Mouse (Mus musculus): ENCODE measurements at regions not wholly inside any gene's neighbourhood (a gene's known extent, or its start where the extent isn't known, plus 50 kb on each side); places are given as distances from the start of the nearest gene placed in this dataset.
A peak's percentile ranks its signal among the peaks of the same experiment; 100 is the strongest.

- no peaks in the 10 kb centered on the region for H3K27me3 ChIP-seq (ENCODE audit: low read depth, poor library complexity, severe bottlenecking)
- H3K27ac ChIP-seq, result no peak overlapping the region
- H3K4me3 ChIP-seq, result no peak overlapping the region
- H3K4me1 ChIP-seq, result no peaks in the 10 kb centered on the region
- DNase-seq (ENCODE audit: low spot score), result no peak
- no peaks in the 10 kb centered on the region for H3K36me3 ChIP-seq
- no peaks in the 10 kb centered on the region for H3K9me3 ChIP-seq (replicated peaks)
- WGBS, result 91% methylated on average over 7 of the region's 7 CpGs
These were observed 75.6 kb upstream of the Ifne start for GRCm38 (mm10) chr4:88955571-88955970.

GRCm38 (mm10) chr4:88954045-88954444 lies 74.0 kb upstream of the Ifne start:
- Histone ChIP-seq H3K36me3 (no peaks in the 10 kb centered on the region), H3K4me3 (no peak overlapping the region), H3K9me3 (replicated peaks) (no peaks in the 10 kb centered on the region), H3K27ac (no peak overlapping the region), H3K27me3 (ENCODE audit: low read depth, poor library complexity, severe bottlenecking) (no peaks in the 10 kb centered on the region), H3K4me1 (no peaks in the 10 kb centered on the region)
- no peak for DNase-seq (ENCODE audit: low spot score)
- 93% methylated on average over 3 of the region's 3 CpGs for WGBS

- Histone ChIP-seq H3K27ac (no peak overlapping the region), H3K4me1 (no peaks in the 10 kb centered on the region), H3K9me3 (replicated peaks) (no peaks in the 10 kb centered on the region), H3K36me3 (no peaks in the 10 kb centered on the region), H3K4me3 (no peak overlapping the region), H3K27me3 (ENCODE audit: low read depth, poor library complexity, severe bottlenecking) (no peaks in the 10 kb centered on the region)
- no peak for DNase-seq (ENCODE audit: low spot score)
- 85% methylated on average over 1 of the region's 1 CpGs for WGBS
These were observed 71.0 kb upstream of the Ifne start for GRCm38 (mm10) chr4:88951034-88951336.

- Histone ChIP-seq H3K27ac (no peak overlapping the region), H3K4me1 (no peaks in the 10 kb centered on the region), H3K27me3 (ENCODE audit: low read depth, poor library complexity, severe bottlenecking) (no peaks in the 10 kb centered on the region), H3K36me3 (no peaks in the 10 kb centered on the region), H3K9me3 (replicated peaks) (no peaks in the 10 kb centered on the region), H3K4me3 (no peak overlapping the region)
- WGBS, result 83% methylated on average over 12 of the region's 12 CpGs
- no peak for DNase-seq (ENCODE audit: low spot score)
These were observed 70.4 kb upstream of the Ifne start for GRCm38 (mm10) chr4:88950181-88951033.

GRCm38 (mm10) chr4:88948027-88948859 lies 68.2 kb upstream of the Ifne start:
- 88% methylated on average over 4 of the region's 4 CpGs for WGBS
- no peaks in the 10 kb centered on the region for H3K4me1 ChIP-seq
- no peak for DNase-seq (ENCODE audit: low spot score)
- H3K27ac ChIP-seq, result no peak overlapping the region
- H3K36me3 ChIP-seq, result no peaks in the 10 kb centered on the region
- no peaks in the 10 kb centered on the region for H3K9me3 ChIP-seq (replicated peaks)
- no peak overlapping the region for H3K4me3 ChIP-seq
- H3K27me3 ChIP-seq (ENCODE audit: low read depth, poor library complexity, severe bottlenecking), result no peaks in the 10 kb centered on the region

- Histone ChIP-seq H3K4me3 (no peak overlapping the region), H3K9me3 (replicated peaks) (no peaks in the 10 kb centered on the region), H3K4me1 (peaks cover 15% of the 10 kb centered on the region), H3K27me3 (ENCODE audit: low read depth, poor library complexity, severe bottlenecking) (peaks cover 34% of the 10 kb centered on the region), H3K36me3 (no peaks in the 10 kb centered on the region), H3K27ac (no peak overlapping the region)
- DNase-seq (ENCODE audit: low spot score), result no peak
- WGBS, result 77% methylated on average over 4 of the region's 4 CpGs
These were observed 62.0 kb upstream of the Ifne start for GRCm38 (mm10) chr4:88941955-88942354.

GRCm38 (mm10) chr4:88940670-88941069 lies 60.7 kb upstream of the Ifne start:
- Histone ChIP-seq H3K9me3 (replicated peaks) (no peaks in the 10 kb centered on the region), H3K4me1 (peaks cover 15% of the 10 kb centered on the region), H3K27ac (no peak overlapping the region), H3K27me3 (ENCODE audit: low read depth, poor library complexity, severe bottlenecking) (peaks cover 47% of the 10 kb centered on the region), H3K4me3 (no peak overlapping the region), H3K36me3 (no peaks in the 10 kb centered on the region)
- no peak for DNase-seq (ENCODE audit: low spot score)
- WGBS, result 93% methylated on average over 2 of the region's 2 CpGs

GRCm38 (mm10) chr4:88939397-88939796 lies 59.4 kb upstream of the Ifne start:
- 59% methylated on average over 4 of the region's 4 CpGs for WGBS
- Histone ChIP-seq H3K4me3 (no peak overlapping the region), H3K27me3 (ENCODE audit: low read depth, poor library complexity, severe bottlenecking) (peaks cover 60% of the 10 kb centered on the region), H3K27ac (no peak overlapping the region), H3K36me3 (no peaks in the 10 kb centered on the region), H3K4me1 (peaks cover 15% of the 10 kb centered on the region), H3K9me3 (replicated peaks) (no peaks in the 10 kb centered on the region)
- DNase-seq (ENCODE audit: low spot score), result no peak

- H3K27ac ChIP-seq, result peak overlapping the region; percentile 66; the same call in 1 of the 2 replicates
- no peak for DNase-seq (ENCODE audit: low spot score)
These were observed 58.7 kb upstream of the Ifne start for GRCm38 (mm10) chr4:88938712-88939032.

GRCm38 (mm10) chr4:88937866-88938711 lies 58.1 kb upstream of the Ifne start:
- DNase-seq (ENCODE audit: low spot score), result peak; percentile 79
- Histone ChIP-seq H3K36me3 (no peaks in the 10 kb centered on the region), H3K9me3 (replicated peaks) (no peaks in the 10 kb centered on the region), H3K27ac (peak overlapping the region; percentile 66), H3K27me3 (ENCODE audit: low read depth, poor library complexity, severe bottlenecking) (peaks cover 66% of the 10 kb centered on the region), H3K4me1 (peaks cover 15% of the 10 kb centered on the region), H3K4me3 (peak overlapping the region; percentile 72)
- WGBS, result under 1% methylated on average over 102 of the region's 104 CpGs

More at GRCm38 (mm10) chr4:88938712-88939032, 58.7 kb upstream of the Ifne start:
- Histone ChIP-seq H3K36me3 (no peaks in the 10 kb centered on the region), H3K4me3 (peak overlapping the region; percentile 72), H3K9me3 (replicated peaks) (no peaks in the 10 kb centered on the region), H3K27me3 (ENCODE audit: low read depth, poor library complexity, severe bottlenecking) (peaks cover 66% of the 10 kb centered on the region), H3K4me1 (peaks cover 15% of the 10 kb centered on the region)
- WGBS, result 6% methylated on average over 11 of the region's 11 CpGs

- Histone ChIP-seq H3K27ac (no peak overlapping the region), H3K36me3 (no peaks in the 10 kb centered on the region), H3K27me3 (ENCODE audit: low read depth, poor library complexity, severe bottlenecking) (peaks cover 66% of the 10 kb centered on the region), H3K9me3 (replicated peaks) (no peaks in the 10 kb centered on the region), H3K4me1 (peaks cover 15% of the 10 kb centered on the region), H3K4me3 (no peak overlapping the region)
- no peak for DNase-seq (ENCODE audit: low spot score)
- WGBS, result 76% methylated on average over 6 of the region's 6 CpGs
These were observed 57.0 kb upstream of the Ifne start for GRCm38 (mm10) chr4:88936976-88937375.

GRCm38 (mm10) chr4:88935901-88936300 lies 55.9 kb upstream of the Ifne start:
- DNase-seq (ENCODE audit: low spot score), result no peak
- WGBS, result 81% methylated on average over 2 of the region's 2 CpGs
- peaks cover 66% of the 10 kb centered on the region for H3K27me3 ChIP-seq (ENCODE audit: low read depth, poor library complexity, severe bottlenecking)
- H3K4me3 ChIP-seq, result no peak overlapping the region
- H3K4me1 ChIP-seq, result peaks cover 15% of the 10 kb centered on the region
- no peaks in the 10 kb centered on the region for H3K36me3 ChIP-seq
- H3K9me3 ChIP-seq (replicated peaks), result no peaks in the 10 kb centered on the region
- no peak overlapping the region for H3K27ac ChIP-seq

GRCm38 (mm10) chr4:88935316-88935715 lies 55.3 kb upstream of the Ifne start:
- Histone ChIP-seq H3K36me3 (no peaks in the 10 kb centered on the region), H3K4me3 (no peak overlapping the region), H3K27me3 (ENCODE audit: low read depth, poor library complexity, severe bottlenecking) (peaks cover 65% of the 10 kb centered on the region), H3K27ac (no peak overlapping the region), H3K9me3 (replicated peaks) (no peaks in the 10 kb centered on the region), H3K4me1 (peaks cover 15% of the 10 kb centered on the region)
- no peak for DNase-seq (ENCODE audit: low spot score)
- WGBS, result 75% methylated on average over 7 of the region's 7 CpGs

Data from limb, embryonic 10.5 days (tissue).